Mouse (Mus musculus) midbrain, embryonic 16.5 days (tissue): ENCODE results near the gene Icam1. TPM values are rescaled to one million over a fixed set of nuclear protein-coding genes. Genes with fewer than 3 reads are reported as not detected.
A peak's percentile ranks its signal among the peaks of the same experiment; 100 is the strongest.

Experiments
- ATAC-seq: fragments of 200-750 bp; cut with Nextera tagmentation; 2 replicates; pipeline ENCODE4 v1.8.0; 2017; ENCODE audit warnings: moderate TSS enrichment
- H3K27ac ChIP-seq: fragments of 300-500 bp; sonication (generic); 2 replicates; pipeline ENCODE4 v1.5.1; 2014; ENCODE audit warnings: mild to moderate bottlenecking, low read length, mixed read lengths
- H3K27me3 ChIP-seq: fragments of 300-500 bp; sonication (generic); 2 replicates; pipeline ENCODE4 v1.6.1; 2014; ENCODE audit warnings: low read depth, low read length, mixed read lengths; ENCODE audit not compliant: control insufficient read depth, insufficient read depth
- H3K36me3 ChIP-seq: fragments of 300-500 bp; sonication (generic); 2 replicates; pipeline ENCODE4 v1.6.1; 2014; ENCODE audit warnings: mild to moderate bottlenecking, low read length, moderate library complexity, mixed read lengths; ENCODE audit not compliant: control insufficient read depth, insufficient read depth
- H3K4me1 ChIP-seq: fragments of 300-500 bp; sonication (generic); 2 replicates; pipeline ENCODE4 v1.6.1; 2014; ENCODE audit warnings: mild to moderate bottlenecking, low read length, mixed read lengths; ENCODE audit not compliant: control insufficient read depth, insufficient read depth
- H3K4me2 ChIP-seq: fragments of 300-500 bp; sonication (generic); 2 replicates; pipeline ENCODE4 v1.6.1; 2014; ENCODE audit warnings: mild to moderate bottlenecking, low read length, mixed read lengths
- H3K4me3 ChIP-seq: fragments of 300-500 bp; sonication (generic); 2 replicates; pipeline ENCODE4 v1.5.1; 2014; ENCODE audit warnings: low read depth, mild to moderate bottlenecking, low read length, moderate library complexity, mixed read lengths
- H3K9ac ChIP-seq: fragments of 300-500 bp; sonication (generic); 2 replicates; pipeline ENCODE4 v1.6.1; 2014; ENCODE audit warnings: low read depth, low read length, mixed read lengths
- H3K9me3 ChIP-seq: fragments of 300-500 bp; sonication (generic); replicated peaks from 2 replicates; pipeline ENCODE4 v1.6.1; 2014; ENCODE audit warnings: mild to moderate bottlenecking, low read length, mixed read lengths; ENCODE audit not compliant: control insufficient read depth, poor library complexity, severe bottlenecking
- WGBS: fragments of 180-500 bp; shearing (Covaris S2); extraction: QIAGEN DNeasy Blood & Tissue Kit; methylation state at CpG from one replicate; pipeline ENCODE4 v1.1.7; 2014; 5-methylcytosine and 5-hydroxymethylcytosine counted together
- polyA plus RNA-seq: library from polyadenylated mRNA; unstranded; fragments of >200 nt; fragmentation: Nextera tagmentation; extraction: Ambion mirVana; gene quantifications from 2 replicates; pipeline ENCODE4 v1.2.1, GENCODE M21; 2015

The Icam1 gene
- polyA plus RNA-seq, 1 experiment from 2014 or later: 3.0 TPM

DNA sequence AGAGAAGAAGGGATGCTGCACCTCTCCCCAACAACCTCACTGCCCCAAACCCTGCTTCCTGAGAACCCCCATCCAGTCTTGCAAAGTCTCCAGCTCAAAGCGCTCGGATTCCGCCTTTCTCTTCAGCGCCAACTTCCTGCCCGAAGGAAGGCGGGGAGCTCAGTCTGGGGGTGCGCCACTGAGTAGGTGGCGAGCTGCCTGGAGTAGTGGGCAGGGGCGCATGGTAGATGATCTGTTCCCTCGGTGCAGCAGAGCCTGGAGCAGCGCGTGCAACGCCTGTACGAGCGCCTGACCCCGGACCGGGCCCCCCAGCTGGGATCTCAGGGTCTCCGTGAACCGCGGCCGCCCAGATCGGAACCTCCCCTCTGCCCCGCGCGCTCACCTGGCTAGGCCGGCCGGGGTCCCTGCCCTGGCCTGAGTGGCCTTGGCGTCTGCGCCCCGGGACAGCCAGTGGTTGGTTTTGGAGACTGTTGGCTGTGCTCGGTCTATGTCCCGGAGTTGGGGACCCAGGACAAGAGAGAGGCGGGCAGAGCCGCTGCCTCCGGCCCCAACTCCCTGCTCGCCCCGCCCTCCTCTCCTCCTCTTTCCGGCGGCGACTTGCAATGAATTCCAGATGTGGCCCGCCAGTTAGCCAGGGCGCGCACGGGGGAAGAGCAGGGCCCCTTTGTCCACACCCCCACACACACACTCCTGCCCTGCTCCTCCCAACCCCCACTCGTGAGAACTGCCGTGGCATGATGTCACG is 39.4 kb upstream of the Icam1 start, which contains the start of gene S1pr2:
TSS of gene S1pr2 (minus strand) at position 566 of the 745 bp plus-strand sequence.
- WGBS: under 1% methylated on average over 47 of the region's 47 CpGs
- Histone ChIP-seq H3K27me3 (no peaks in the 10 kb centered on the region), H3K4me3 (peak within 1 kb of the TSS; percentile 81), H3K4me1 (peaks cover 11% of the 10 kb centered on the region; the same call in 1 of the 2 replicates), H3K36me3 (no peaks in the 10 kb centered on the region), H3K27ac (peak within 1 kb of the TSS; percentile 32; the same call in 1 of the 2 replicates), H3K4me2 (peak within 1 kb of the TSS; percentile 98), H3K9ac (peak within 1 kb of the TSS; percentile 78), H3K9me3 (no peaks in the 10 kb centered on the region)
- ATAC-seq: peak; percentile 61

DNA sequence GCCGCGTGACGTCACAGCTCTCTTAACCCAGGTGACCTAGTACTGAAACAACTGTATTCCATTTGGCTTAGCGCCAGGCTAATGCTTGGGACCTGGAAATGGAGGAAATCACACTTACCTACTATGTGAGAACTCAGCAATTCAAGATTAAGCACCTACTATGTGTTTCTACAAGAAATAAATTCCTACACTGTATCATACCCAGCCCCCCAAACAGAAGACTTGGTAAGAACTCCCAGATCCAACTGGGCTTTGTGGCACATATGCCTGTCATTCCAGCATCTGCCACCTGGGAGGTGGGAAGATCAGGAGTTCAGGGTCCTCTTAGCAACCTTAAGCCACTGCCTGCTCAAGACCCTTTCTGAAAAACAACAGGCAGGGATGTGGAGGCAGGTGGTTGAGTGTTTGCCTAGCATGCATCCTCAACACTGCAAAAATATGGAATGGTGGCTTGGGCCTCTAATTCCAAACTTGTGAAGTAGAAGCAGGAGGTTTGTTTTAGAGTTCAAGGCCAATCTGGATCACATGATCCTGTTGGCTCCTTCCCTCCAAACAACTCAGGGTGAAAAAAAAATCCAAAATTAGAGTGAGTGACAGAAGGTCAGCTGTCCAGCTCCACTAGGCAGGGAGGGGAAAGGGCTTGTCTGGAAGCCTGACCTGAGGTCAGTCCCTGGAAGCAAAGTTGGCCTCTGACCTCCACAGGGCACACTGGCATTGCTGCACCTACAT is 38.7 kb upstream of the Icam1 start:
- ATAC-seq: no peak
- peak overlapping the region; percentile 81 for H3K4me3 ChIP-seq
- peaks cover 11% of the 10 kb centered on the region; the same call in 1 of the 2 replicates for H3K4me1 ChIP-seq
- no peak overlapping the region for H3K27ac ChIP-seq
- peak overlapping the region; percentile 98 for H3K4me2 ChIP-seq
- H3K27me3 ChIP-seq: no peaks in the 10 kb centered on the region
- peak overlapping the region; percentile 78 for H3K9ac ChIP-seq
- H3K9me3 ChIP-seq: no peaks in the 10 kb centered on the region
- no peaks in the 10 kb centered on the region for H3K36me3 ChIP-seq
- WGBS: 1% methylated on average over 4 of the region's 4 CpGs

DNA sequence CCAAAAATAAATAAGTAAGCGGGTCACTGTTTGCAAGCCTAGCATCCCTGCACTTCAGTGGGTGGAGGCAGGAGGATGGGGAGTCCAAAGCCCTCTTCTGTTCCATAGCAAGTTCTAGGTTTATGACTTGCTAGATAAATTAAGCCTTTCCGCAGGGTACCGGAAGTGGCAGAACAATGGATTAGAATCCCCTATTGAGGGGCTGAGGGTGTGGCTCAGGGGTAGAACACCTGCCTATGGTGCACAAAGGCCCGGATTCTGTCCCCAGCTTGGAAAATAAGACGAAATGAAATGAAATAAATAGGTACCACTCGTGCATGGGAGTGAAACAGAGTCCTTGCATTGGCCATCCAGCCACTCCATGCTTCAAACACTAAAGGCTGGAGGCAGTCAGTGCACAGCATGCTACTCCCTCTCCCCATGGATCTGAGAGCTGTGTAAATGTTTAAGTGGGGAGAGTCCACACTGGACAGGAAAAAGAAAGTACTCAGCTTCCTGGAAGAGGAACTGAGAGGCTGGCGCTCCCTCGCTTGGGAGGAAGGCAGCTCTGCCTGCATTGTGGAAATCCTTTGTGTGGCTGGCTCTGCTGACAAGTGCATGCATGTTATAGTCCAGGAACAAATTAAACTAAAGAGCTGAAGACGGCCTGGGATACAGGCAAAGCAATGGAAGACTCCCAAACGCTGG is 37.2 kb upstream of the Icam1 start:
- H3K4me3 ChIP-seq: no peak overlapping the region
- no peaks in the 10 kb centered on the region for H3K27me3 ChIP-seq
- no peaks in the 10 kb centered on the region for H3K36me3 ChIP-seq
- 63% methylated on average over 10 of the region's 10 CpGs for WGBS
- H3K27ac ChIP-seq: no peak overlapping the region
- no peak overlapping the region for H3K9ac ChIP-seq
- H3K9me3 ChIP-seq: no peaks in the 10 kb centered on the region
- no peak overlapping the region for H3K4me2 ChIP-seq
- ATAC-seq: no peak
- peaks cover 7% of the 10 kb centered on the region; the same call in 1 of the 2 replicates for H3K4me1 ChIP-seq

- Histone ChIP-seq H3K4me3 (no peak overlapping the region), H3K27me3 (no peaks in the 10 kb centered on the region), H3K9ac (no peak overlapping the region), H3K4me2 (no peak overlapping the region), H3K4me1 (peaks cover 7% of the 10 kb centered on the region; the same call in 1 of the 2 replicates), H3K27ac (no peak overlapping the region), H3K36me3 (no peaks in the 10 kb centered on the region), H3K9me3 (no peaks in the 10 kb centered on the region)
- no peak for ATAC-seq
- 76% methylated on average over 5 of the region's 5 CpGs for WGBS
Measured at GRCm38 (mm10) chr9:20979181-20979580, 36.6 kb upstream of the Icam1 start.

- ATAC-seq: no peak
- Histone ChIP-seq H3K9me3 (no peaks in the 10 kb centered on the region), H3K4me1 (peaks cover 7% of the 10 kb centered on the region; the same call in 1 of the 2 replicates), H3K27me3 (no peaks in the 10 kb centered on the region), H3K27ac (no peak overlapping the region), H3K9ac (no peak overlapping the region), H3K36me3 (no peaks in the 10 kb centered on the region), H3K4me2 (no peak overlapping the region), H3K4me3 (no peak overlapping the region)
- 87% methylated on average over 7 of the region's 7 CpGs for WGBS
Measured at GRCm38 (mm10) chr9:20979769-20980168, 36.0 kb upstream of the Icam1 start.

GRCm38 (mm10) chr9:20982171-20982570 is 33.6 kb upstream of the Icam1 start:
- Histone ChIP-seq H3K4me3 (no peak overlapping the region), H3K9ac (no peak overlapping the region), H3K27me3 (no peaks in the 10 kb centered on the region), H3K27ac (no peak overlapping the region), H3K4me2 (no peak overlapping the region), H3K4me1 (no peaks in the 10 kb centered on the region), H3K9me3 (no peaks in the 10 kb centered on the region), H3K36me3 (no peaks in the 10 kb centered on the region)
- ATAC-seq: no peak
- 61% methylated on average over 3 of the region's 3 CpGs for WGBS

DNA sequence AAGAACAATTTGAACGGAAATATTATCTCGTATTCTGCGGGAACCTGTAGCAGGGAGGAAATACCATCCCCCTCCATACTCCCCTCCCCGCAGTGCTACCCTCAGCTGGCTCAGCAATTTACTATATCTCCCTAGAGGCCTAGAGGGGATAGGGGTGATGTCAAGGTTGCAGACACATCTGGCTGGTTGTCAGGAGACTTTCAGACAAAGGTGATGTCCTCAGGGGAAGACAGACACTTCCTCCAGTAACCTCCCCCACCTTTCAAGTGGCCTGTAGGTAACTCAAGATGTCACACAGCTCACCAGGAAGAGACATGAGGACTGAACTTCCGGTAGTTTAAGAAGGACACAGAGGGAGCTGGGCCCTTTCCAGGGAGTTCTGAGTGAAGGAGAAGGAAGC is 32.6 kb upstream of the Icam1 start:
- WGBS: 73% methylated on average over 5 of the region's 5 CpGs
- no peak for ATAC-seq
- Histone ChIP-seq H3K36me3 (no peaks in the 10 kb centered on the region), H3K4me3 (no peak overlapping the region), H3K4me1 (no peaks in the 10 kb centered on the region), H3K4me2 (no peak overlapping the region), H3K27ac (no peak overlapping the region), H3K9me3 (no peaks in the 10 kb centered on the region), H3K9ac (no peak overlapping the region), H3K27me3 (no peaks in the 10 kb centered on the region; the same call in 1 of the 2 replicates)

GRCm38 (mm10) chr9:20986952-20987686 is 28.7 kb upstream of the Icam1 start:
- Histone ChIP-seq H3K27ac (no peak overlapping the region), H3K36me3 (no peaks in the 10 kb centered on the region), H3K4me1 (peaks cover 4% of the 10 kb centered on the region), H3K4me3 (no peak overlapping the region), H3K27me3 (no peaks in the 10 kb centered on the region; the same call in 1 of the 2 replicates), H3K4me2 (no peak overlapping the region), H3K9me3 (no peaks in the 10 kb centered on the region), H3K9ac (no peak overlapping the region)
- 59% methylated on average over 15 of the region's 15 CpGs for WGBS
- ATAC-seq: no peak
